Mouse (Mus musculus) mouse embryonic stem cell (cell line): ENCODE results near the gene Plcl1.

Experiments
- in situ Hi-C, 2 experiments: fragments of 300-500 bp; cut with MboI; formaldehyde crosslinking; loops; 1 replicate in 1 of 2; 3 replicates in 1 of 2; pipeline ENCODE4 v1.14.3; 2019 to 2020; ENCODE audit warnings: low sequenced_read_pairs in 2 of 2, low pct_unique_long_range_greater_than_20kb in 1 of 2, mixed read lengths in 1 of 2; ENCODE audit not compliant: unreplicated experiment in 1 of 2

The Plcl1 gene

GRCm38 (mm10) chr1:55405272-55406022, at the start of gene Plcl1:
TSS of gene Plcl1 (plus strand) at chr1:55405921.
- in situ Hi-C loops, result loop anchor here (10.0 to 25.0 kb wide), 3 partner anchors 329 to 469 kb away; no protein-coding TSS in a partner anchor

- in situ Hi-C loops, result no loop called here
Measured at GRCm38 (mm10) chr1:55362634-55363033, 43.1 kb upstream of the Plcl1 start.

- in situ Hi-C loops, result no loop called here
Measured at GRCm38 (mm10) chr1:55363044-55363565, 42.6 kb upstream of the Plcl1 start, which contains the start of gene Boll. TSS of gene Boll (minus strand) at chr1:55363469.

- in situ Hi-C loops, result no loop called here
Measured at GRCm38 (mm10) chr1:55363586-55363985, 42.1 kb upstream of the Plcl1 start.

DNA sequence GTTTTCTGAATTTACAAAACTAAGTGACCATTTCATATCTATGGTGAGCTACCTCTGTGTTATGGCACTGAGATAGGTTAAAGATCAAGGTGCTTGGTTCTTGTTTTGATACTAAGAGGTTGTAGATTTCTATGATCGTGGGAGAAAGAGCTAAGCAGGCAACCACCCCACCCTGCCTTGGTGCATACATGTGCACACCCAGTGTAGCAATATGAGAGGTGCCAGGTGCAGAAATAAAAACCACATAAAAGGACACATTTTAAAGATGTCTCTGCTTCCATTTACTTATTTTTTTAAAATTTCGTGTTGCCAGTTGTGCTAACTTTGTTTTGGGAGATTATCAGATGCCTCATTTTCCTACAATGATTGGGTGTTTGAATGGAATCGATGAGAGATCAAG, 33.1 kb upstream of the Plcl1 start:
- in situ Hi-C loops, result no loop called here

DNA sequence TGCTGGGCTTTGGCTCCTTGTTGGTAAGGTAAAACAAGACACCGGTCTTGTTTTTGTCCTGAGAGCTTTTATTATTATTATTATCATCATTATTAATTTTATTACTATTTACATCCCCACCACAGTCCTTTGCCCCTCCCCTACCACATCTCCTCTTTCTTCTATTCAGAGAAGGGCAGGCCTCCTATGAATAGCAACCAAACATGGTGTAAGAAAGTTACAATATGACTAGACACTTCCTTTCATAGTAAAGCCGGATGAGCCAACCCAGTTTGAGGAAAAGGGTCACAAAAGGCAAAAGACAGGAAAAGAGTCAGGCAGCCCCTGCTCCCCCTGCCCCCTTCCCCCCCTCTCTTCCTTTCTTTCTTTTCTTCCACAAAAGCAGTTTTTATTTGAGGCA, 25.2 kb upstream of the Plcl1 start:
- in situ Hi-C loops, result loop anchor here in 1 of 2 experiments (5.0 kb wide), 1 partner anchor 188 kb away; no protein-coding TSS in a partner anchor

GRCm38 (mm10) chr1:55383114-55383773, 22.5 kb upstream of the Plcl1 start:
- in situ Hi-C loops, result loop anchor here in 1 of 2 experiments (5.0 kb wide), 1 partner anchor 191 kb away; no protein-coding TSS in a partner anchor

GRCm38 (mm10) chr1:55399891-55400290, 5.8 kb upstream of the Plcl1 start:
- in situ Hi-C loops, result loop anchor here (10.0 to 25.0 kb wide), 3 partner anchors 335 to 475 kb away; no protein-coding TSS in a partner anchor

DNA sequence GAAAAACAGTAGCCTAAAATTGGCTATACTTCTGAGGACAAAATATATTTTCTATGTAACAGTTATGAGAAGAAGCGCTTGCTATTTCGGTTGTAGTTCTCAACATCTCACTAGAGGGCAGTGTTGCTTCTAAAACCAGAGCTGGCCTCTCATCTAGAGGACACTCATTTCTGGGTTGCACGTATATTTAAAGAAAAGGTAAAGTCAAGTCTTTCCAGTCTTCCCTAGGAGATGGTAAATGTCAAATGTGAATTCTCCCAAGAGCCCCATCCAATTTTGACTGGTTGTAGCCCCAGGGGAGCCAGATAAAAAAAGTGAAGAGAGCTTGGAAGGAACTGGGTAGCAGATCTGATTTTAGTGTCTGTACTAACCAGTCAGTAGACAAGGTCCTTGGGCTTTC, 1.3 kb upstream of the Plcl1 start:
- in situ Hi-C loops, result loop anchor here (10.0 to 25.0 kb wide), 3 partner anchors 330 to 470 kb away; no protein-coding TSS in a partner anchor

DNA sequence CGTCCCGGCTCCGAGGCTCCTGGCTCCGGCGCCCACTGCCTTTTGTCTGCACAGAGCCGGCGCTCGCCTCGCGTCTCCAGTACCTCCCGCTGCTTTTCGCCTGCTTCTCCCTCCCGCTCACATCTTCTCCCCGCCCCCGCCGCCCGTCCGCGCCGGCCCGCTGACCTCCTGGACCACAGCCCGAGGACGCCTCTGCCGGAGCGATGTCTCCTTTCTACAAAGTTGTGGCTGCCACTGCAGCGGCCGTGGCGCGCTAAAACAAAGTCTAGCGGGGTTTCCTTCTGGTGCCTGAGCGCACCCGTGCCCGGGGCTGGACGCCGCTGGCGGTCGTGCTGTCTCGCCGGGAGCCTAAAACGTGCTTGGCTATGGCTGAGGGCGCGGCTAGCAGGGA, 297 bp downstream of the Plcl1 start:
- in situ Hi-C loops, result loop anchor here (10.0 to 25.0 kb wide), 3 partner anchors 329 to 469 kb away; no protein-coding TSS in a partner anchor

GRCm38 (mm10) chr1:55406531-55407375, 1.0 kb downstream of the Plcl1 start:
- in situ Hi-C loops, result loop anchor here (10.0 to 25.0 kb wide), 3 partner anchors 328 to 468 kb away; no protein-coding TSS in a partner anchor

DNA sequence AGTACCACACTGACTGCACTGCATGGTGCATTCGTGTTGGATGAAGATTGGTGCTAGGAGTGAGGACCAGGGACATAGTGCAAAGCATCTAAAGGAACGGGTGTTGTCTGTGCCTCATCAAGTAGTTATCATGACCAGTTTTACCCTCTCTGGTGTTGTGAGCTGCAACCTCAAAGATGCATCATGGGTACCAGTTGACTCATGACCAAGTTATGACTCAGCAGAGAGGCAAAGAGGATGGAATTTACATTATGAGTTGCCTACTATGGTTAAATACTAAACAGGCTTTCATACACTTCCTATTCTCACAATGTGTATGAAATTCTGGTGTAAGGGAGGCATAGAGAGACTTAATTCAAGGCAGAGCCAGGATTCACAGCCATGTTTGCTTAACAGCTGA, 4.9 kb downstream of the Plcl1 start:
- in situ Hi-C loops, result loop anchor here in 1 of 2 experiments (25.0 kb wide), 1 partner anchor 327 kb away; no protein-coding TSS in a partner anchor

GRCm38 (mm10) chr1:55411079-55411478, 5.4 kb downstream of the Plcl1 start:
- in situ Hi-C loops, result loop anchor here in 1 of 2 experiments (25.0 kb wide), 1 partner anchor 326 kb away; no protein-coding TSS in a partner anchor

DNA sequence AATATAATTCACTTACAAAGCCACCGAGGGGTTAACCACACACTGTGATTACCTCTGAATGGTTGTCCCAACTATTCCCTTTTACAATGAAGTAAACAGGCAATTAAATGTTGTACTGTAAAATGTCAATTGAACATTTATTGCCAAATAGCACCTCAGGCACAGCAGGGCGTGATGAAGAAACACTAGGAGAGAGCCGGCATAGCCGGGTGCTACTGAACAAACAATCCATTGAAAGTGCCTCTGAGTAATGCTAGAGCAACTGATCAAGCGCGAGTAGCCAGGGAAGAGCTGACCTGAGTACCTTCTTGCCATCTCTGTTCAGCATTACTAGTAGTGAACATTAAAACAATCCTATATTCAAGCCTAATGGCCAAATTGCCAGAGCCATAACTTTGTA, 6.8 kb downstream of the Plcl1 start:
- in situ Hi-C loops, result loop anchor here in 1 of 2 experiments (25.0 kb wide), 1 partner anchor 325 kb away; no protein-coding TSS in a partner anchor

- in situ Hi-C loops, result loop anchor here in 1 of 2 experiments (25.0 kb wide), 1 partner anchor 324 kb away; no protein-coding TSS in a partner anchor
Measured at GRCm38 (mm10) chr1:55413534-55413933, 7.8 kb downstream of the Plcl1 start.

GRCm38 (mm10) chr1:55418968-55419367, 13.2 kb downstream of the Plcl1 start:
- in situ Hi-C loops, result loop anchor here in 1 of 2 experiments (25.0 kb wide), 1 partner anchor 318 kb away; no protein-coding TSS in a partner anchor

DNA sequence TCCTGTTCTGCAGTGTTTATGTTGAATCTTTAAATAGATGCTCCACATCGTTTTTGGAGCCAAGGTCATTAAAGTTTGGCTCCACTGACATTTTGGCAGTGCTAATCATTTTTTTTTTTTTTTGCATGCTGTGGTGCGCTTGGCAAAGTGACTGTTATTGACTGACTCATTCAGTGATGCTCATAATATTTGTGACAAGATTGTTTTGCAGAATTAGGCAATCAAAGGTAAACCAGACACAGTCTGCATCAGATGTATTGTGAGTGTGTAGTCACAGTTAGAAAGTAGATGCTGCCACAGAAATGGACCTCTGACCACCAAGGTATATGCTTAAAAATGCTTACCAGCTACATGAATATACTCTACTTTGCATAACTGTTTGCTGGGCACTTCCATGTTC, 21.9 kb downstream of the Plcl1 start:
- in situ Hi-C loops, result no loop called here

GRCm38 (mm10) chr1:55429051-55429450, 23.3 kb downstream of the Plcl1 start:
- in situ Hi-C loops, result no loop called here
